Mouse (Mus musculus) embryo, embryonic 9.5 days (tissue): ENCODE measurements around the gene Mapk8.
A peak's percentile ranks its signal among the peaks of the same experiment; 100 is the strongest.

ENCODE experiments used
- DNase-seq: peaks from one replicate; pipeline ENCODE4 v3.0.0-alpha.2; 2017; ENCODE audit errors: extremely low spot score

Gene Mapk8

GRCm38 (mm10) chr14:33398065-33398860 is 48.7 kb downstream of the Mapk8 start:
- DNase-seq, result no peak

- DNase-seq, result no peak
These were observed 66.0 kb downstream of the Mapk8 start for GRCm38 (mm10) chr14:33380830-33381457.

- no peak for DNase-seq
These were observed 68.2 kb downstream of the Mapk8 start for GRCm38 (mm10) chr14:33378723-33379122.

GRCm38 (mm10) chr14:33377211-33377610 is 69.7 kb downstream of the Mapk8 start:
- DNase-seq, result no peak

GRCm38 (mm10) chr14:33374089-33374488 is 72.9 kb downstream of the Mapk8 start:
- no peak for DNase-seq

GRCm38 (mm10) chr14:33373271-33373670 is 73.7 kb downstream of the Mapk8 start:
- no peak for DNase-seq

GRCm38 (mm10) chr14:33371248-33371647 is 75.7 kb downstream of the Mapk8 start:
- DNase-seq, result peak; percentile 68

- no peak for DNase-seq
These were observed 76.9 kb downstream of the Mapk8 start for GRCm38 (mm10) chr14:33370056-33370455.

- no peak for DNase-seq
These were observed 77.6 kb downstream of the Mapk8 start for GRCm38 (mm10) chr14:33369375-33369774.

- DNase-seq, result no peak
These were observed 79.8 kb downstream of the Mapk8 start for GRCm38 (mm10) chr14:33366891-33367777.

- no peak for DNase-seq
These were observed 82.9 kb downstream of the Mapk8 start for GRCm38 (mm10) chr14:33364061-33364460.

GRCm38 (mm10) chr14:33363611-33364010 is 83.3 kb downstream of the Mapk8 start:
- DNase-seq, result no peak

GRCm38 (mm10) chr14:33362807-33363206 is 84.2 kb downstream of the Mapk8 start:
- DNase-seq, result no peak

GRCm38 (mm10) chr14:33362122-33362521 is 84.8 kb downstream of the Mapk8 start:
- DNase-seq, result no peak

GRCm38 (mm10) chr14:33361546-33361945 is 85.4 kb downstream of the Mapk8 start:
- DNase-seq, result no peak

GRCm38 (mm10) chr14:33358891-33359290 is 88.1 kb downstream of the Mapk8 start:
- DNase-seq, result no peak

GRCm38 (mm10) chr14:33357600-33358368 is 89.2 kb downstream of the Mapk8 start:
- DNase-seq, result no peak

GRCm38 (mm10) chr14:33355276-33355675 is 91.7 kb downstream of the Mapk8 start:
- DNase-seq, result no peak

- DNase-seq, result no peak
These were observed 94.1 kb downstream of the Mapk8 start for GRCm38 (mm10) chr14:33352890-33353289.

GRCm38 (mm10) chr14:33351984-33352722 is 94.8 kb downstream of the Mapk8 start:
- DNase-seq, result no peak

GRCm38 (mm10) chr14:33351019-33351418 is 95.9 kb downstream of the Mapk8 start:
- DNase-seq, result no peak
